Mouse (Mus musculus): ENCODE results near the gene Lmx1a. TPM values are rescaled to one million over a fixed set of nuclear protein-coding genes. Genes with fewer than 3 reads are reported as not detected.

Lmx1a gene
- polyA plus RNA-seq, 1 experiment from 2014 or later: 0.27 TPM

DNA sequence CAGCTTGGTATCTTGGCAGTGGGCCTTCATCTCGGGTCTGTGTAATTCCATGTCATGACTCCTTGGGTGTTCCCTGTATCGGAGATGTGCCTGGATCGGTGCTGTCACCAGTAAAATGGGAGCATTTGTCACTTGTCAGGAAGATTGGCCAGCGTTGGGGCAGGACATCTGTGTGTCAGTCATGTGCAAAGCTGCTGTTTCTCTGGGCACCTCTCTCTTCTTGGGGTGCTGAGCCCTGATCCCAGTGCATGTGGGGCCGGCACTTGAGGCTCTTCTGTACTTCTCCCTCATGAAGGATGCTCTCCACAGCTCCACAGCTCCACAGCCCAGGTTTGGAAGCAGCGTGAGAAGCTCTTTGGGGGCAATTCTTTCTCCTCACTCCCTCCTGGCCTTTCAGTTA is 10.7 kb downstream of the Lmx1a start:
- Histone ChIP-seq H3K9ac (no peak overlapping the region), H3K9me3 (peaks cover 3% of the 10 kb centered on the region; the same call in 1 of the 2 replicates), H3K36me3 (no peaks in the 10 kb centered on the region), H3K4me2 (replicated peaks) (no peak overlapping the region), H3K4me3 (no peak overlapping the region), H3K27ac (no peak overlapping the region), H3K4me1 (no peaks in the 10 kb centered on the region), H3K27me3 (peaks cover 55% of the 10 kb centered on the region)
- 65% methylated on average over 6 of the region's 6 CpGs for WGBS
- no peak for ATAC-seq (ENCODE audit: low FRiP score, low read depth)

DNA sequence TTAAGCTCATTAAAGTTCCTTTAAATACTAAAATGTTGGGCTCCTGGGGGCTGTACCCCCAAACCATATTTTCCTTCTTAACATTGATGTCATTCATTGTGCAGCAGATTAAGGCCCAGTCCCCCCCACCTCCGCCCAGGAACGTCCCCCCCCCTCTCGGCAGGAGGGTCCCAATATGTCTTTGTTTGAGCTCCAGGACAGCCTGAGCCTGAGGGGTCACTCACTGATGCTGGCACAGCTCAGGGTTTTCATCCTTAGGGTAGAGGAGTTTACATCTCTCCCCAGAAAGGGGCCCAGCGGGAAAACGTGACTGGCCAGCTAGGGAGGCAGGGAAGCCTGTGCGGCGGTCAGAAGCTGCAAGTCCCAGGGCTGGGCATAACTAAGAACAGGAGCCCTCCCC is 11.2 kb downstream of the Lmx1a start:
- H3K4me2 ChIP-seq (replicated peaks): no peak overlapping the region
- peaks cover 3% of the 10 kb centered on the region; the same call in 1 of the 2 replicates for H3K9me3 ChIP-seq
- 0 out of 2 replicates have a peak overlapping the region, but pooled peaks have one; percentile 13 for H3K9ac ChIP-seq
- H3K27ac ChIP-seq: no peak overlapping the region
- H3K27me3 ChIP-seq: peaks cover 50% of the 10 kb centered on the region
- ATAC-seq (ENCODE audit: low FRiP score, low read depth): no peak
- no peaks in the 10 kb centered on the region for H3K36me3 ChIP-seq
- WGBS: 36% methylated on average over 7 of the region's 7 CpGs
- H3K4me3 ChIP-seq: no peak overlapping the region
- no peaks in the 10 kb centered on the region for H3K4me1 ChIP-seq

DNA sequence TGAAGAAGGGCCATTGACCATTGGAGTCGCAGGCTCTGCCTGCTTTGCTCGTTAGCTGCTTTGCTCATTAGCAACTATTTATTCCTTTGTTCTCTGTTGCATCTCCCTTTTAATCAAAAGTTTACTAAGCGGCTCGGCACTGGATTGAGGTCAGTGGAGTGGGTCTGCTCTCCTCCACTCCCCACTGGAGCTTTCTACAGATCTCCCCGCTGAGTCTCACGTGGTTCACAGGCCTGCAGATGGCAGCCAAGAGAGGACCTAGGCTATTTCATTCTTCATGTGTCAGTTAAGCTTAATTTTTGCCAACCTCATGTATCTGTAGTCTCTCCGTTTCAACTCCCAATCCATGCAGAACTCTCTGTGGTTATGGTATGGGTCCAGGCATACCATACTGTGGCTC is 16.5 kb downstream of the Lmx1a start:
- ATAC-seq (ENCODE audit: low FRiP score, low read depth): no peak
- Histone ChIP-seq H3K27me3 (peaks cover 3% of the 10 kb centered on the region; the same call in 1 of the 2 replicates), H3K9me3 (peaks cover 3% of the 10 kb centered on the region; the same call in 1 of the 2 replicates), H3K4me1 (no peaks in the 10 kb centered on the region), H3K4me2 (replicated peaks) (no peak overlapping the region), H3K9ac (no peak overlapping the region), H3K4me3 (no peak overlapping the region), H3K27ac (no peak overlapping the region), H3K36me3 (no peaks in the 10 kb centered on the region)
- 80% methylated on average over 7 of the region's 7 CpGs for WGBS

DNA sequence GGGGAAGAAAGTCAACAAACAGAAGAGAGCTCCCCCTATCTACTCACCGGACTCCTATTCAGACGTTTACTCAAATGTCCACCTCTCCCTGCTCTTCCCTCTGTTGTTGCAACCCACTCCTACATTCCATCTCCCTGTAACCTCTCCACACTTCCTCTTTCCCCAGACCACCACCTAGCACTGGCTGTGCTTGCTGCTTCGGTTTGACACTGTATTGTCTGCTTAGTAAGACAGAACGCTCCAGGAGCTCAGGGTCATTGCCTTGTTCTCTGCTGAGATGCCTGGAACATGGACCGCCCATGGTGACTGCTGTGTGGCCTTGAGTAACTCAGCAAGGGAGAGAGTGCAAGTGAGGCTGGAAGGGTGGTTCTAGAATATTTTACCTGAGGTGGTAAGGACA is 19.7 kb downstream of the Lmx1a start:
- Histone ChIP-seq H3K9me3 (no peaks in the 10 kb centered on the region), H3K27ac (no peak overlapping the region), H3K36me3 (no peaks in the 10 kb centered on the region), H3K4me2 (replicated peaks) (no peak overlapping the region), H3K4me1 (no peaks in the 10 kb centered on the region), H3K27me3 (no peaks in the 10 kb centered on the region), H3K9ac (no peak overlapping the region), H3K4me3 (no peak overlapping the region)
- ATAC-seq (ENCODE audit: low FRiP score, low read depth): no peak
- 66% methylated on average over 5 of the region's 5 CpGs for WGBS

DNA sequence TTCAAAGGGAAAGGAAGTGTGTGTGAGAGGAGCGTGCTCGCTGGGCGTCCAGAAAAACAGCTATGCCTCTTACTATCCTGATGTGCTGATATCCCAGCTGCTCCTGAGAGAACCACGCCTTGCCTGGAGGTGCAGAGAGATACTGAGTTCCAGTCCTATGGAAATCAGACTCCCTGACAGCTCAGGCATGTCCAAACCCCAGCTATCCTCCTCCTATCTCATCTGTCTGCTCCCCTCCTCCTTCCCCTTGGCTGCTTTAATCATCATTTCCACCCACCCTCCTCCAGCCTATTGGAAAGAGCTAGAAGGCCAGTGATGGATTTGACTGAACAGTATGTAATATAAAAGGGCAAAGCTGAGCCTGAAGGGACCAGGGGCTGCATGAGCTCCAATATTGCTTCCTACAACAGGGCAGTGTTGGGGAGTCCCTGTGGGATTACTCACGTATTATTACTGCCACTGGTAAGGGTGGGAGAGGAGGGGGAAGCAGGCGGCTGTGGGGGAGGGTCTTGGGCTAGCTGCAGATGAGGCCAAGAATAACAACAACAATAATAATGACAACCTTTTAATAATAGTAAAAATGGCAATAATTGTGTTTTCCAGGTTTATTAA is 26.8 kb downstream of the Lmx1a start:
- no peak overlapping the region for H3K9ac ChIP-seq
- no peaks in the 10 kb centered on the region for H3K9me3 ChIP-seq
- H3K4me2 ChIP-seq (replicated peaks): no peak overlapping the region
- H3K27me3 ChIP-seq: no peaks in the 10 kb centered on the region
- 55% methylated on average over 6 of the region's 6 CpGs for WGBS
- no peak for ATAC-seq (ENCODE audit: low FRiP score, low read depth)
- H3K27ac ChIP-seq: no peak overlapping the region
- H3K4me1 ChIP-seq: peaks cover 6% of the 10 kb centered on the region
- no peak overlapping the region for H3K4me3 ChIP-seq
- no peaks in the 10 kb centered on the region for H3K36me3 ChIP-seq

DNA sequence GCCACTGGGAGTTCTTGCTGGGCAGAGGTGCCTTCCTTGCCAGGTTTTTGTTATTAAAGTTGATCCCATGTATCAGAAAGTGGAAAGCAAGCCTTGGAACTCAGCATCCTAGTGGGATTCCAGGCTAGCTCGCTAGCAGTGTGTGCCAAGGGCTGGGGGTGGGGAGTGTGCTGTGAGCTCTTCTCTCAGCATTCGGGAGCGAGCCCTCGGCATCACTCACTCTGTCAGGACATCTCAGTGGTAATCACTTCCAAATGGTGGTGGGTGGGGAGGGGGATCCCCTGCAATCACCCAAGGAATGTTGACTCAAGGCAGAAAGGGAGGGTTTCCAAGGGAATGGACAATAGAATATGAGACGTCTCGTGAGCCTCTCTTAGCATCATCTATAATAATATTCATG is 45.4 kb downstream of the Lmx1a start:
- H3K9me3 ChIP-seq: no peaks in the 10 kb centered on the region
- ATAC-seq (ENCODE audit: low FRiP score, low read depth): no peak
- no peak overlapping the region for H3K4me3 ChIP-seq
- no peak overlapping the region for H3K4me2 ChIP-seq (replicated peaks)
- peaks cover 18% of the 10 kb centered on the region for H3K27me3 ChIP-seq
- H3K27ac ChIP-seq: no peak overlapping the region
- no peak overlapping the region for H3K9ac ChIP-seq
- WGBS: 6% methylated on average over 6 of the region's 6 CpGs
- no peaks in the 10 kb centered on the region for H3K36me3 ChIP-seq
- H3K4me1 ChIP-seq: 0 out of 2 replicates have a peak, but pooled peaks cover 4% of the 10 kb centered on the region

DNA sequence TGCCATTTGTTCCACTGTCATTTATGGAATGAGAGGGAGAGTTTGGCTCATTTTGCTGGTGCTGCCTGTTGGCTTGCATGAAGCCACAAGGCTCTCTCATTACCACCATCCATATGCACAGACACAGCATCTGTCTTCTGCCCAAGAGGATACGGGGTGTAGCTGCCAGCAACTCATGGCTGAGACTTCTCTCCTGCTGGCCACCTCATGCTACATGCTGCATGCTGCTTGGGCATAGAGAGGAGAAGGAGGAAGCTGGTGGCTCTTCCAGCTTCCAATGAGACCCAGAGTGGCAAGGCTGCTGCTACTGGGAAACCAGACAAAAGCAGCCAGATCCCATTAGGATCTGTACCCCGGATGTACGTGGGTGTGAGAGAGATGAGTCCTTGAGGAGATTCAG is 47.8 kb downstream of the Lmx1a start:
- Histone ChIP-seq H3K9me3 (no peaks in the 10 kb centered on the region), H3K4me1 (0 out of 2 replicates have a peak, but pooled peaks cover 4% of the 10 kb centered on the region), H3K36me3 (no peaks in the 10 kb centered on the region), H3K27me3 (peaks cover 11% of the 10 kb centered on the region), H3K4me3 (no peak overlapping the region), H3K27ac (no peak overlapping the region), H3K4me2 (replicated peaks) (no peak overlapping the region), H3K9ac (no peak overlapping the region)
- WGBS: 83% methylated on average over 3 of the region's 3 CpGs
- ATAC-seq (ENCODE audit: low FRiP score, low read depth): no peak

DNA sequence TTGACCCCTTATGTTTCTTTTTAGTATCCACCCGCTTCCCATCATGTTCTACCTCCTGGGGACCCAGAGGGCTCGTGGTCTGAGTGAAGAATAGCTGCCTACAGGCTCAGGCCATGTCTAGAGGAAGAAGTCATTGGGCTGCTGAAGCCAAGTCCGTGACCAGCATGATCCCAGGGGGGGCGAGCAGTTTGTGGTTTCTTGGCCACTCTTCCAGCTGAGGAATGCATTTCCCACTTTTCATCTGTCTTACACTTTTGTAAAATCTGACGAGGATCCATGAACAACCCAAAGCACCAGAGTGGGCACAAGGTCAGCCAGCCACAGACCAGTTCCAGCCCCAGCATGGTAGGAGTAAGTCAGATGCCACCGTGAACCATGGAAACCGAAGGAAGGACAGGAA is 50.2 kb downstream of the Lmx1a start:
- no peaks in the 10 kb centered on the region for H3K36me3 ChIP-seq
- no peak overlapping the region for H3K4me2 ChIP-seq (replicated peaks)
- no peak overlapping the region for H3K9ac ChIP-seq
- no peaks in the 10 kb centered on the region for H3K9me3 ChIP-seq
- H3K4me3 ChIP-seq: no peak overlapping the region
- no peak for ATAC-seq (ENCODE audit: low FRiP score, low read depth)
- peaks cover 3% of the 10 kb centered on the region for H3K27me3 ChIP-seq
- H3K27ac ChIP-seq: no peak overlapping the region
- no peaks in the 10 kb centered on the region for H3K4me1 ChIP-seq
- 76% methylated on average over 7 of the region's 7 CpGs for WGBS

DNA sequence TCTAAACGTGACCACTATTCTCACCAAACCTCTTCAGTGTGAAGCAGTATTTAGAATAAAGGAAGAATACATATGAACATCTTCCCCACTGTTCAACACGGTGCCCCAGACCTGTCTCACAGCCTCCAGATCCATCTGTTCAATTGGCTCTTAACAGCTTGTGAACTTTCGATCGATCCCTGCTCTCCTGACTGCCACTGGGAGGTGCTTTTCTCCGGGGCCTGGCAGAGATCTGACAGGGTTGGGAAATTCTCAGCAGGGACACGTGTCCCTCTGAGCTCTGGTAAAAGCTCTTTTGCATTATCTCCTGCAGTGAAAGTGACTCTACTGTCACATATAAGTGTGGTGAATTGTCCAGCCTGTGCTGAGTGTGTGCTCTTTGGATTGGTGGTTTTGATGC is 57.6 kb downstream of the Lmx1a start:
- H3K4me3 ChIP-seq: no peak overlapping the region
- no peak overlapping the region for H3K9ac ChIP-seq
- no peak for ATAC-seq (ENCODE audit: low FRiP score, low read depth)
- H3K27ac ChIP-seq: no peak overlapping the region
- H3K4me2 ChIP-seq (replicated peaks): no peak overlapping the region
- no peaks in the 10 kb centered on the region for H3K9me3 ChIP-seq
- H3K4me1 ChIP-seq: no peaks in the 10 kb centered on the region
- no peaks in the 10 kb centered on the region for H3K27me3 ChIP-seq
- 39% methylated on average over 6 of the region's 6 CpGs for WGBS
- no peaks in the 10 kb centered on the region for H3K36me3 ChIP-seq

DNA sequence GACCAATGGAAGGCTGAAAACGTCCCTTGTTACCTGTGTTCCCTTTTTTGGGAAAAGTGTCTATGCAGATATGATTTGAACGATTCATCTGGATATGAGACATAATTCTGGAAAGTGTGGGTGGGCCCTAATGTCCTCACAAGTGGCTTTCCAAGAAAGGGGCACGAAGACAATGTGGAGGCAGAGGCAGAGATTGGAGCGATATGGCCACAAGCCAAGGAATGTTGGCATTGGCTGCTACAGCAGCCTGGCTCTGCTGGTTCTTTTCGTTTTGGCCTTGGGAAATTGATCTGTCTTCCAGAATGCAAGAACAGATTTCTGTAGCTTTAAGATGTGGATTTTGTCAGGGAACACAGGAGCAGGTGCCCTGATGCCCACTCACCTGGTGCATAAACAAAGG is 63.6 kb downstream of the Lmx1a start:
- Histone ChIP-seq H3K9me3 (no peaks in the 10 kb centered on the region), H3K9ac (no peak overlapping the region), H3K36me3 (no peaks in the 10 kb centered on the region), H3K27ac (no peak overlapping the region), H3K27me3 (0 out of 2 replicates have a peak, but pooled peaks cover 7% of the 10 kb centered on the region), H3K4me3 (no peak overlapping the region), H3K4me2 (replicated peaks) (no peak overlapping the region), H3K4me1 (peaks cover 19% of the 10 kb centered on the region)
- 79% methylated on average over 5 of the region's 5 CpGs for WGBS
- no peak for ATAC-seq (ENCODE audit: low FRiP score, low read depth)

DNA sequence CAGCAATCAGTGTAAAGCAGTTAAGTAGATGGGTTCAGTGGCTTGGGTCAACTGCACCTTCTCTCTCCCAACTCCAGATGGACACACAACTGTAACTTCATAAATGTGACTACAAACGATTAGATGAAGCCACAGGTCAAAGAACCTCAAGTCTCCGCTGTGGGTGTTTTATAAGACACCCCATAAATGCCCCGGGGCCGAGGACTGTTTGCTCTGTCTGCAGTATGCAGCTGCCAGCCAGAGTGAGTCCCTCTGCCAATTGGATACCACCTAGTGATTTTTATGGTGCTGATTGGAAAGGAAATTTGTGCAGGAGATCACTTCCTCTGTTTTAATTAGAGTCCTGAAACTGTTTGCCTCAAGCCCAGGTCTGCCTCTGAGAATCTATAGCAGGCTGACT is 65.0 kb downstream of the Lmx1a start:
- Histone ChIP-seq H3K4me3 (no peak overlapping the region), H3K27ac (no peak overlapping the region), H3K9ac (no peak overlapping the region), H3K4me2 (replicated peaks) (no peak overlapping the region), H3K36me3 (no peaks in the 10 kb centered on the region), H3K27me3 (0 out of 2 replicates have a peak, but pooled peaks cover 7% of the 10 kb centered on the region), H3K9me3 (no peaks in the 10 kb centered on the region), H3K4me1 (peaks cover 30% of the 10 kb centered on the region)
- 16% methylated on average over 4 of the region's 4 CpGs for WGBS
- ATAC-seq (ENCODE audit: low FRiP score, low read depth): no peak

DNA sequence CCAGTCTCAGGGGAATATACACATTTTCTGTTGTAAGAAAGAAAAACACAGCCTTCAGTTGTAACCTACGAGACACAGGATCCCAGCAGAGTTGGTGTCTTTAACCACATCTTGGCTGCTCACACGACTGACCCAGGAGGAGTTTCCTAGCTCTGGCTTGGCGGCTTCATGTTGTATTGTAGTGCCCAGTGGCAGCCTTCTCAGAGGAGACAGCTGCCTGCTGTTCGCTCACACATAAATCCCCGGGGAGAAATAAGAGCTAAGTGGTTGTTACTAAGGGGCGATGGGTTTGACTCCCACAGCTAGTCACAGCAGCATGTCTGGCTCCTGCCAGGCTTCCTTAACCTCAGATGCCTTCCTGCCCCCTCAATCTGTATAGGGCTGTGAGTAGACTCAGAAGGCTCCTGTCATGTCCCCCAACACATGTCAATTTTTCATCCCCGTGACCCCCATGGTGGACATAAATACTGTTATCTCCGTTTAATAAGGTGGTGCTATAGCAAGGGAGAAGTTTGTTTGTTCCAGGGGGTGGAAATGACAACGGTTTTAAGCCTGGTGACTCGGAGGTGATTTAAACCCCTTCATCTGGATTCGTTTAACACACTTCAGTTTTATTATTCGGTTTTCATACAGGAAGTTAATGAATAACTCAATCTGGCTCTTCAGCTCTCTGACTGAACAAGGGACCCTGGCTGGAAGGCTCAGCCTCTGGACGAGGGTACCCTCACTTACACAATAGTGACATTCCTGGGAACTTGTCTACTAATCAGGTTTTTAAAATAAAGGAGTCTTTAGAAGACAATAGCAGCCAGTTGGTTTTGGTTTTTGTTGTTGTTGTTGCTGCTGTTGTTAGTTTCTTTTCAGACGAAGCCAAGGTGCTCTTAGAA is 65.8 kb downstream of the Lmx1a start:
- peaks cover 34% of the 10 kb centered on the region for H3K4me1 ChIP-seq
- H3K9ac ChIP-seq: no peak overlapping the region
- no peak overlapping the region for H3K4me3 ChIP-seq
- no peak overlapping the region for H3K27ac ChIP-seq
- ATAC-seq (ENCODE audit: low FRiP score, low read depth): no peak
- H3K27me3 ChIP-seq: 0 out of 2 replicates have a peak, but pooled peaks cover 7% of the 10 kb centered on the region
- peak overlapping the region; percentile 26 for H3K4me2 ChIP-seq (replicated peaks)
- no peaks in the 10 kb centered on the region for H3K36me3 ChIP-seq
- 14% methylated on average over 14 of the region's 14 CpGs for WGBS
- no peaks in the 10 kb centered on the region for H3K9me3 ChIP-seq

All from limb, embryonic 13.5 days (tissue).